Mouse (Mus musculus): Measurements from ENCODE around the gene Dtd1. TPM values are rescaled to one million over a fixed set of nuclear protein-coding genes. Genes with fewer than 3 reads are reported as not detected.

Gene Dtd1
- polyA plus RNA-seq, 1 experiment from 2014 or later = 148 TPM

- H3K27me3 ChIP-seq (replicated peaks) = no peaks in the 10 kb centered on the region
- WGBS = 92% methylated on average over 2 of the region's 2 CpGs
- H3K4me3 ChIP-seq = no peak overlapping the region
- no peak overlapping the region for H3K27ac ChIP-seq
- no peak overlapping the region for H3K4me2 ChIP-seq
- H3K36me3 ChIP-seq (replicated peaks) = no peaks in the 10 kb centered on the region
- no peaks in the 10 kb centered on the region for H3K9me3 ChIP-seq
- H3K4me1 ChIP-seq = no peaks in the 10 kb centered on the region
- H3K9ac ChIP-seq = no peak overlapping the region
- no peak for ATAC-seq (replicated peaks)
Measured at GRCm38 (mm10) chr2:144694923-144695322, 95.2 kb downstream of the Dtd1 start.

GRCm38 (mm10) chr2:144698046-144698445 is 98.3 kb downstream of the Dtd1 start:
- no peak for ATAC-seq (replicated peaks)
- 86% methylated on average over 12 of the region's 12 CpGs for WGBS
- no peak overlapping the region for H3K27ac ChIP-seq
- H3K36me3 ChIP-seq (replicated peaks) = no peaks in the 10 kb centered on the region
- no peaks in the 10 kb centered on the region for H3K4me1 ChIP-seq
- no peak overlapping the region for H3K4me3 ChIP-seq
- H3K9me3 ChIP-seq = no peaks in the 10 kb centered on the region
- H3K4me2 ChIP-seq = no peak overlapping the region
- no peaks in the 10 kb centered on the region for H3K27me3 ChIP-seq (replicated peaks)
- no peak overlapping the region for H3K9ac ChIP-seq

- no peak overlapping the region for H3K4me2 ChIP-seq
- WGBS = 76% methylated on average over 11 of the region's 11 CpGs
- H3K4me3 ChIP-seq = no peak overlapping the region
- no peak overlapping the region for H3K27ac ChIP-seq
- ATAC-seq (replicated peaks) = 0 out of 2 replicates have a peak, but pooled peaks have one; percentile 27
- H3K27me3 ChIP-seq (replicated peaks) = no peaks in the 10 kb centered on the region
- H3K9me3 ChIP-seq = no peaks in the 10 kb centered on the region
- no peaks in the 10 kb centered on the region for H3K4me1 ChIP-seq
- no peaks in the 10 kb centered on the region for H3K36me3 ChIP-seq (replicated peaks)
- H3K9ac ChIP-seq = no peak overlapping the region
Measured at GRCm38 (mm10) chr2:144700608-144701007, 100.9 kb downstream of the Dtd1 start.

- Histone ChIP-seq H3K4me2 (no peak overlapping the region), H3K36me3 (replicated peaks) (no peaks in the 10 kb centered on the region), H3K4me3 (no peak overlapping the region), H3K27me3 (replicated peaks) (no peaks in the 10 kb centered on the region), H3K9me3 (no peaks in the 10 kb centered on the region), H3K4me1 (no peaks in the 10 kb centered on the region), H3K9ac (no peak overlapping the region), H3K27ac (no peak overlapping the region)
- no peak for ATAC-seq (replicated peaks)
- 95% methylated on average over 3 of the region's 3 CpGs for WGBS
Measured at GRCm38 (mm10) chr2:144701415-144702149, 101.9 kb downstream of the Dtd1 start.

GRCm38 (mm10) chr2:144709285-144709684 is 109.6 kb downstream of the Dtd1 start:
- Histone ChIP-seq H3K9ac (no peak overlapping the region), H3K27ac (no peak overlapping the region), H3K4me1 (peaks cover 10% of the 10 kb centered on the region; the same call in 1 of the 2 replicates), H3K36me3 (replicated peaks) (no peaks in the 10 kb centered on the region), H3K9me3 (no peaks in the 10 kb centered on the region), H3K4me3 (no peak overlapping the region), H3K4me2 (no peak overlapping the region), H3K27me3 (replicated peaks) (no peaks in the 10 kb centered on the region)
- ATAC-seq (replicated peaks) = peak; percentile 64; the same call in 1 of the 2 replicates
- 46% methylated on average over 1 of the region's 1 CpGs for WGBS

- Histone ChIP-seq H3K27me3 (replicated peaks) (no peaks in the 10 kb centered on the region), H3K36me3 (replicated peaks) (no peaks in the 10 kb centered on the region), H3K9ac (no peak overlapping the region), H3K4me2 (no peak overlapping the region), H3K4me3 (no peak overlapping the region), H3K4me1 (peaks cover 10% of the 10 kb centered on the region; the same call in 1 of the 2 replicates), H3K9me3 (no peaks in the 10 kb centered on the region), H3K27ac (no peak overlapping the region)
- no peak for ATAC-seq (replicated peaks)
- 42% methylated on average over 2 of the region's 2 CpGs for WGBS
Measured at GRCm38 (mm10) chr2:144709704-144710103, 110.0 kb downstream of the Dtd1 start.

GRCm38 (mm10) chr2:144714596-144714995 is 114.9 kb downstream of the Dtd1 start:
- Histone ChIP-seq H3K4me1 (peaks cover 3% of the 10 kb centered on the region; the same call in 1 of the 2 replicates), H3K27ac (no peak overlapping the region), H3K4me3 (no peak overlapping the region), H3K9ac (no peak overlapping the region), H3K27me3 (replicated peaks) (no peaks in the 10 kb centered on the region), H3K4me2 (no peak overlapping the region), H3K36me3 (replicated peaks) (no peaks in the 10 kb centered on the region), H3K9me3 (no peaks in the 10 kb centered on the region)
- no peak for ATAC-seq (replicated peaks)
- 75% methylated on average over 2 of the region's 2 CpGs for WGBS

- 70% methylated on average over 2 of the region's 2 CpGs for WGBS
- H3K9ac ChIP-seq = no peak overlapping the region
- no peaks in the 10 kb centered on the region for H3K27me3 ChIP-seq (replicated peaks)
- H3K36me3 ChIP-seq (replicated peaks) = no peaks in the 10 kb centered on the region
- no peak for ATAC-seq (replicated peaks)
- H3K27ac ChIP-seq = no peak overlapping the region
- no peaks in the 10 kb centered on the region; the same call in 1 of the 2 replicates for H3K4me1 ChIP-seq
- no peaks in the 10 kb centered on the region for H3K9me3 ChIP-seq
- no peak overlapping the region for H3K4me3 ChIP-seq
- no peak overlapping the region for H3K4me2 ChIP-seq
Measured at GRCm38 (mm10) chr2:144715211-144715768, 115.6 kb downstream of the Dtd1 start.

GRCm38 (mm10) chr2:144716248-144716647 is 116.6 kb downstream of the Dtd1 start:
- no peak overlapping the region for H3K9ac ChIP-seq
- no peaks in the 10 kb centered on the region; the same call in 1 of the 2 replicates for H3K4me1 ChIP-seq
- no peak for ATAC-seq (replicated peaks)
- no peak overlapping the region for H3K27ac ChIP-seq
- H3K4me3 ChIP-seq = no peak overlapping the region
- 88% methylated on average over 5 of the region's 5 CpGs for WGBS
- H3K4me2 ChIP-seq = no peak overlapping the region
- no peaks in the 10 kb centered on the region for H3K36me3 ChIP-seq (replicated peaks)
- no peaks in the 10 kb centered on the region for H3K9me3 ChIP-seq
- no peaks in the 10 kb centered on the region for H3K27me3 ChIP-seq (replicated peaks)

- ATAC-seq (replicated peaks) = no peak
- Histone ChIP-seq H3K27ac (no peak overlapping the region), H3K4me3 (no peak overlapping the region), H3K36me3 (replicated peaks) (no peaks in the 10 kb centered on the region), H3K4me1 (no peaks in the 10 kb centered on the region; the same call in 1 of the 2 replicates), H3K4me2 (no peak overlapping the region), H3K9ac (no peak overlapping the region), H3K27me3 (replicated peaks) (no peaks in the 10 kb centered on the region), H3K9me3 (no peaks in the 10 kb centered on the region)
- 49% methylated on average over 5 of the region's 5 CpGs for WGBS
Measured at GRCm38 (mm10) chr2:144718273-144718672, 118.6 kb downstream of the Dtd1 start.

GRCm38 (mm10) chr2:144719294-144719693 is 119.6 kb downstream of the Dtd1 start:
- no peaks in the 10 kb centered on the region for H3K27me3 ChIP-seq (replicated peaks)
- 59% methylated on average over 5 of the region's 5 CpGs for WGBS
- H3K4me2 ChIP-seq = no peak overlapping the region
- ATAC-seq (replicated peaks) = no peak; the same call in 1 of the 2 replicates
- no peaks in the 10 kb centered on the region for H3K9me3 ChIP-seq
- no peak overlapping the region for H3K4me3 ChIP-seq
- no peaks in the 10 kb centered on the region for H3K36me3 ChIP-seq (replicated peaks)
- no peaks in the 10 kb centered on the region; the same call in 1 of the 2 replicates for H3K4me1 ChIP-seq
- no peak overlapping the region for H3K9ac ChIP-seq
- H3K27ac ChIP-seq = no peak overlapping the region

- H3K27me3 ChIP-seq (replicated peaks) = no peaks in the 10 kb centered on the region
- H3K4me3 ChIP-seq = no peak overlapping the region
- no peaks in the 10 kb centered on the region for H3K9me3 ChIP-seq
- no peak overlapping the region for H3K27ac ChIP-seq
- no peak overlapping the region for H3K4me2 ChIP-seq
- no peaks in the 10 kb centered on the region; the same call in 1 of the 2 replicates for H3K4me1 ChIP-seq
- whole genome bisulfite sequencing = 60% methylated on average over 4 of the region's 4 CpGs
- H3K36me3 ChIP-seq (replicated peaks) = no peaks in the 10 kb centered on the region
- H3K9ac ChIP-seq = no peak overlapping the region
- no peak for ATAC-seq (replicated peaks)
Measured at GRCm38 (mm10) chr2:144719718-144720117, 120.0 kb downstream of the Dtd1 start.

Measured in midbrain, embryonic 15.5 days (tissue).